Mouse (Mus musculus) neural tube, embryonic 15.5 days (tissue): ENCODE measurements around the gene Armc10. TPM values are rescaled to one million over a fixed set of nuclear protein-coding genes. Genes with fewer than 3 reads are reported as not detected.
"Not testable (repeated sequence)": the region's sequence is repeated elsewhere in the genome, so short reads cannot be mapped to it uniquely, and the experiment has no call there.

Experiments
- ATAC-seq: fragments of 200-750 bp; cut with Nextera tagmentation; 2 replicates; pipeline ENCODE4 v1.8.0; 2017; ENCODE audit warnings: mild to moderate bottlenecking, moderate TSS enrichment, moderate library complexity; ENCODE audit not compliant: low FRiP score
- H3K27ac ChIP-seq: fragments of 300-500 bp; sonication (generic); replicated peaks from 2 replicates; pipeline ENCODE4 v1.5.1; 2015; ENCODE audit warnings: mild to moderate bottlenecking, inconsistent platforms
- H3K27me3 ChIP-seq: fragments of 300-500 bp; sonication (generic); replicated peaks from 2 replicates; pipeline ENCODE4 v1.6.1; 2015; ENCODE audit warnings: inconsistent platforms
- H3K36me3 ChIP-seq: fragments of 300-500 bp; sonication (generic); 2 replicates; pipeline ENCODE4 v1.6.1; 2015; ENCODE audit warnings: inconsistent platforms
- H3K4me1 ChIP-seq: fragments of 300-500 bp; sonication (generic); 2 replicates; pipeline ENCODE4 v1.6.1; 2015; ENCODE audit warnings: inconsistent platforms
- H3K4me2 ChIP-seq: fragments of 300-500 bp; sonication (generic); 2 replicates; pipeline ENCODE4 v1.6.1; 2015; ENCODE audit warnings: inconsistent platforms, mild to moderate bottlenecking, moderate library complexity
- H3K4me3 ChIP-seq: fragments of 300-500 bp; sonication (generic); replicated peaks from 2 replicates; pipeline ENCODE4 v1.5.1; 2015; ENCODE audit warnings: mild to moderate bottlenecking, inconsistent platforms
- H3K9ac ChIP-seq: fragments of 300-500 bp; sonication (generic); replicated peaks from 2 replicates; pipeline ENCODE4 v1.6.1; 2015; ENCODE audit warnings: mild to moderate bottlenecking, inconsistent platforms
- H3K9me3 ChIP-seq: fragments of 300-500 bp; sonication (generic); replicated peaks from 2 replicates; pipeline ENCODE4 v1.6.1; 2016; ENCODE audit warnings: inconsistent platforms
- WGBS: fragments of 180-500 bp; shearing (Covaris S2); methylation state at CpG from one replicate; pipeline ENCODE4 v1.1.7; 2015; ENCODE audit warnings: mixed read lengths; 5-methylcytosine and 5-hydroxymethylcytosine counted together
- polyA plus RNA-seq: library from polyadenylated mRNA; unstranded; fragments of >200 nt; fragmentation: Nextera tagmentation; extraction: Ambion mirVana; gene quantifications from 2 replicates; pipeline ENCODE4 v1.2.1, GENCODE M21; 2015

The Armc10 gene
- polyA plus RNA-seq = 41.3 and 44.2 TPM in 2 replicates

DNA sequence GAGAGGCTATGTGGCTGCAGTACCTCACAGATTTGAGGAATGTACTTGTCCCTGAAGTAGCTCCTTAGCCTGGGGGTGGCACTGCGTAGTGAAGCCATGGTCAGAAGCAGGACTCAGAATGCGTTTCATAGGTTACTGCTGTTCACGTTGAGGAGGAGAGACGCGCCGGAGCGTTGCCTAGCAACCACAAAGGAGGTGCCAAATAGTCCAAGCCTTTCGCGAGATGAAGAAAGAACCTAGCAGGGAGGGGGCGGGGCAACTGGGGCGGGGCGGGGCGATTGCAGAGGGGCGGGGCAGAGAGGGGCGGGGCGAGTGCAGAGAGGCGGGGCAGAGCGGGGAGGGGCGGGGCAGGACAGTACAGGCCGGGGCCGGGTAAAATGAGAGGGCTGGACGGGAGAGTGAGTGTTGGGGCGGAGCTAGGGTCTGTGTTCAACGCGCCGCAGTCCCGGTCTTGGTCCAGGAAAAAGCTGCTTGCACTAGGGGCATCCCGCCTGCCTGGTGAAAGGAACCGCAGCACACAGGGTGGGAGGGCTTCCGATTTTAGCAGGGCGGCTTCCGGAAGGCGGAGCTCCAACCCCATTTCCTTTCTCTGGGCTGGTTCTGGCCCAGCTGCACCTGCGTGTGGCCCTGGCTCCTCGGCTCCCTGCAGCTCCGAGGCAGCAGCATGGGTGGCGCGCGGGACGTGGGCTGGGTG, at the start of gene Armc10, which contains the start of gene Fbxl13:
TSS of gene Armc10 (plus strand) at position 375 of the 694 bp plus-strand sequence.
TSS of gene Fbxl13 (minus strand) at position 196 of the 694 bp plus-strand sequence.
- peak; percentile 98 for ATAC-seq
- Histone ChIP-seq H3K36me3 (peaks cover 26% of the 10 kb centered on the region), H3K9me3 (no peaks in the 10 kb centered on the region), H3K27me3 (no peaks in the 10 kb centered on the region), H3K4me2 (peak within 1 kb of the TSS; percentile 73), H3K4me3 (peak within 1 kb of the TSS; percentile 87), H3K9ac (peak within 1 kb of the TSS; percentile 91), H3K27ac (peak within 1 kb of the TSS; percentile 91), H3K4me1 (peaks cover 25% of the 10 kb centered on the region)
- under 1% methylated on average over 40 of the region's 40 CpGs for WGBS

DNA sequence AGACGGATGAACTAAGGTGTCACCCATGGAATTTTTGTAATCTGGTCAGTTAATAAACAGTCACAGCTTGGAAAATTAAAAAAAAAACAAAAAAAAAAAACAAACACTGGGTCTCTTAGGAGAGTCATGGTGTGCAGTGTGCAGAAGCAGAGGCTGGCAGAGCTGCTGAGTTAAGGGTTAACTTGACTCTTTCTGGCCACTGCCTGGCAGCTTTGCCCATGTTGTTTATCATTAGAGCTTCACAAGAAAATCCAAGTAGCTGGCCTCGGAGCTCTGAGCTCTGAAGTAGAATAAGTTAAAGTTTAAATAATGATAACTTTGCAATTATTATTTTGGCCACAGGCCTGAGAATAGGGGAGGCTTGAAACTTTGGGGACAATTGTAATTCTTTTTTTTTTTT, 46.1 kb upstream of the Armc10 start:
- not testable (repeated sequence) for H3K4me2 ChIP-seq, H3K9ac ChIP-seq, H3K36me3 ChIP-seq, ATAC-seq, H3K4me3 ChIP-seq, H3K4me1 ChIP-seq, H3K9me3 ChIP-seq, H3K27ac ChIP-seq, H3K27me3 ChIP-seq
- WGBS = 87% methylated on average over 2 of the region's 2 CpGs

DNA sequence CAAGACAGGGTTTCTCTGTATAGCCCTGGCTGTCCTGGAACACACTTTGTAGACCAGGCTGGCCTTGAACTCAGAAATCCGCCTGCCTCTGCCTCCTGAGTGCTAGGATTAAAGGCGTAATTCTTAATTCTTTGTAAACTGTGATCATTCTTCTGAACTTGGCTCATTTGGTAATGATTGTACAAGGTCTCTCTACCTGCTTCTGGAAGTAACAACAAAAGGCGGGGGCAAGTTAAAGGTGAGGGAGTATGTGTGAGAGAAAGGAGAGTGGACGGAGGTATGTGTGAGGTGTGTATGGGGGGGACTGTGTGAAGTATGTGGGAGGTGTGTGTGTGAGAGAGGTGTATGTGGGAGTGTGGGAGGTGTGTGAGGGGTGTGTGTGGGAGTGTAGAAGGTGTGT, 45.7 kb upstream of the Armc10 start:
- WGBS = 93% methylated on average over 4 of the region's 4 CpGs
- Histone ChIP-seq H3K4me2 (no peak overlapping the region), H3K9me3 (no peaks in the 10 kb centered on the region), H3K27ac (no peak overlapping the region), H3K27me3 (no peaks in the 10 kb centered on the region), H3K4me1 (no peaks in the 10 kb centered on the region), H3K4me3 (no peak overlapping the region), H3K9ac (no peak overlapping the region), H3K36me3 (no peaks in the 10 kb centered on the region)
- ATAC-seq = no peak

DNA sequence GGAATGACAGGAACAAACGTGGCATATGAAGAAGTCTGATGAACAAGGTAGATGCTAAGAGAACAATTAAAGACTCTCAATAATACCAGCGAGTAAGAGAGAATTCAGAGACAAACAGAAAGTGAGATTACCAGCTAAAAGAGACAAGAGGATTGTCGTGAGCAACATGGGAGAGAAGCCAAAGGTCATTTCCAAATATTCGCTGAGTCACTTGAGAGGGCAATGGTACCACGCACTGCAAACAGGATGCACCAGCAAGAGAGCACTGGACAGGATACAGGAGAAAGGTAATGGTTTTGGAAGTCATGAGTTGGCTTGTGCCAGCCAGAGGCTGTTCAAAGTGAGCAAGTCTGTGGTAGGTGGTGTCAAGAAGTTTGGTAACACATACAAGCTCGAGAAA, 39.7 kb upstream of the Armc10 start:
- Histone ChIP-seq H3K4me1 (no peaks in the 10 kb centered on the region), H3K27me3 (no peaks in the 10 kb centered on the region), H3K36me3 (no peaks in the 10 kb centered on the region), H3K9ac (no peak overlapping the region), H3K27ac (no peak overlapping the region), H3K4me2 (no peak overlapping the region), H3K4me3 (no peak overlapping the region), H3K9me3 (no peaks in the 10 kb centered on the region)
- WGBS = 78% methylated on average over 6 of the region's 6 CpGs
- ATAC-seq = no peak

DNA sequence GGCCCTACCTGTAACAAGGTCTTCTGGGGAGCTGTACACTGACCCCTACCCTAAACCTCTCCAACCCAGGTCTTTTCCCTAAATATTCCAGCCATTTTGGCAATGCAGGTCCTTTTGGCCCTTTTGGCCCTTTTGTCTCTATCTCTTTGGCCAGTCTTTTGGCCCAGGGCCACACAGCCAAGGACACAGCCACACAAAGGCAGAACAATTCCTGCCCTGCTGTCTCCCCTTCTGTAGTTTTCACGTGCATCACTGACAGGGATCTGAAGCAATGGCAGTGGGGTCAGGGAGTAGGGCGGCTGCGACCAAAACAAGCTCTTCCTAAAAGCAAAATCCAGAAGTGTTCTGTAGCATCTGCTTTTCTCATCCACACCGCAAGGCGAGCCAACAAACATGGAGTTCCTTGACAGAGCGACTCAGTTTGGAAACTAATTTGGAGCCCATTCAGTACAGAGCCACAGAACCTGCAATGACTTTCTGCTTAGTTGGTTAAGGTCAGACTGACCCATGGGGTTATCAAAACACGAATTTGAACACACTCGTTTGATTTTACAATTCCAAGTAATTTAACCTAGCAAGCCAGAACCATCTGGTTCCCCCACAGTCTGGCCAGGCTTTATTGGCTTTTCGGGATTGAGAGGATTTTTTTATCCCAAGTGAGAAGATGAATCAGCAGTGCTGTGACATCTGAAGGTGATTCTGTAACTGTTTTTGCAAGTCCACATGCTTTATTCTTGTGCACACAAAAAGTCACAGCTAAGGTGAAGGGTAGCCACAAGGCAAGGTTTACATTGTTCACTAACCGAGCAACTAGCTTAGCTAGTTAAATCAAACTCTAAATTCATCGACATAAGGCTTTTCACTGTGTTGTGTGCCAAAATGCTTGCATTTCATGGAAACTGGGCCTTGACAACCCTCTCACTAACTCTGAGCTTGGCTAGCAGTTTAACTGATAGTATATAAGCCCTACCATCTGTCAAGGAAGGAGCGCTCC, 37.0 kb upstream of the Armc10 start:
- Histone ChIP-seq H3K27ac (no peak overlapping the region), H3K9me3 (no peaks in the 10 kb centered on the region), H3K36me3 (no peaks in the 10 kb centered on the region), H3K4me2 (no peak overlapping the region), H3K4me1 (no peaks in the 10 kb centered on the region), H3K27me3 (no peaks in the 10 kb centered on the region), H3K9ac (no peak overlapping the region), H3K4me3 (no peak overlapping the region)
- WGBS = 69% methylated on average over 12 of the region's 12 CpGs
- ATAC-seq = no peak

DNA sequence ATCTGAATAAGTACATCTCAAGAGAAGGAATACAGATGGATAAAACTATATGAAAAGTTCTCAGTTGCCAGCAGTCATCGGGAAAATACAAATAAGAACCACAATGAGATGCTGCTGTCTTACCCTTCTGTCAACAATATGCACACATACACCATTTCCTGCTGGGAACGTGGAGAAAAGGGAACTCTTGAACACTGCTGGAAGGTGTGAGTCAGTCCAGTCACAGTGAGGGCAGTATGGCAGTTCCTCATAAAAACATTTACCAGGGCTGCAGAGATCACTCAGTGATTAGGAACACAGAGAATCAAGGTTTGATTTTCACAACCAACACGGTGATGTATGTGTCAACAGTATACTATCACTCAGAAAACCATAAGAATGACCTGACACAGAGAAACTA, 34.6 kb upstream of the Armc10 start:
- Histone ChIP-seq H3K27ac (no peak overlapping the region), H3K27me3 (no peaks in the 10 kb centered on the region), H3K4me2 (no peak overlapping the region), H3K4me1 (no peaks in the 10 kb centered on the region), H3K9me3 (no peaks in the 10 kb centered on the region), H3K4me3 (no peak overlapping the region), H3K36me3 (no peaks in the 10 kb centered on the region), H3K9ac (no peak overlapping the region)
- whole genome bisulfite sequencing = 80% methylated on average over 3 of the region's 3 CpGs
- ATAC-seq = no peak

DNA sequence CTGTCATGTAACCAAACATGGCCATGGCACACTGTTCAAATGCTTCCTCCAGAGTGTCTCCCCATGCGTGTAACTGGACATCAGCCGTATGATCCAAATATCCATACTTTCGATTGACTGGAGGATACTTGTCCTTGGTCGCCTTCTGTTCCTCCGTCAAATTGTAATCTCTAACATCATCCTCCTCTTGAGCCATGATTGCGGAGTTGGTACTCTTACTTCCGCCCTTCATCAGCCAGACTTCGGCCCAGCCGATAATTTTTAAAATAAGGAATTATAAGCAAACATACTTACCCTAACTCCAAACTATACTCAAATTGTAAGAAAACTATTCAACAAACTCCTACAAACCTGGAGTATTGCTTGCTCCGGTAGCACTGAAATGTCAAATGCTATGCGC, 31.3 kb upstream of the Armc10 start:
- H3K4me3 ChIP-seq, H3K4me1 ChIP-seq, H3K27ac ChIP-seq, H3K27me3 ChIP-seq, H3K36me3 ChIP-seq, H3K9me3 ChIP-seq, ATAC-seq, H3K4me2 ChIP-seq, H3K9ac ChIP-seq: not testable (repeated sequence)
- 98% methylated on average over 11 of the region's 11 CpGs for WGBS

DNA sequence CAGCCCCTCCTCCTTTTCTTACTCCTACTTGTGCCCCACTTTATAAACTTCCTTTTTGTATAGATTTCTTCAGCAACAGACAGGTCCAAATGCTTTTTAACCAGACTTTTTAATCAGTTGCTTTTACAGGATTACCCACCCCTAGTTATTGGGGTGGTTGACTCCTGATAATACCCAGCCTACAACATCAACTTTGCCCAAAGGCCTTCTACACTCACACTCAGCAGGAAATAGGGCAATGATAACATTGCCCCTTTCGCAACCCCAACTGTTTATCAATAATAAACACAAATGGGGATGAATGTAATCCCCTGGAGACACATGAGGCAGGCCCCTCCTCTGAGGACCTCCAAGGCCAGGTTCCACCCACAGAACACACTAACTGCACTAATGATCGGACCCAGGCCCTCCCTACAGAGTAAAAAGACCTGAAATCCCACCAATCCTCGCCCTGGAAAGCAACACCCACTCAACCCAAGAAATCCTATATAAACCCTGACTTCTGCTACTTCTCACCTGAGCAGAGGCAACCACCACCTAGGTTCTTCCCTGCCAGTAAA, 29.1 kb upstream of the Armc10 start:
- no peak overlapping the region for H3K4me2 ChIP-seq
- H3K9me3 ChIP-seq = no peaks in the 10 kb centered on the region
- H3K4me3 ChIP-seq = no peak overlapping the region
- H3K27me3 ChIP-seq = no peaks in the 10 kb centered on the region
- no peaks in the 10 kb centered on the region for H3K4me1 ChIP-seq
- no peak for ATAC-seq
- H3K27ac ChIP-seq = no peak overlapping the region
- no peaks in the 10 kb centered on the region for H3K36me3 ChIP-seq
- no peak overlapping the region for H3K9ac ChIP-seq
- 73% methylated on average over 3 of the region's 3 CpGs for WGBS

DNA sequence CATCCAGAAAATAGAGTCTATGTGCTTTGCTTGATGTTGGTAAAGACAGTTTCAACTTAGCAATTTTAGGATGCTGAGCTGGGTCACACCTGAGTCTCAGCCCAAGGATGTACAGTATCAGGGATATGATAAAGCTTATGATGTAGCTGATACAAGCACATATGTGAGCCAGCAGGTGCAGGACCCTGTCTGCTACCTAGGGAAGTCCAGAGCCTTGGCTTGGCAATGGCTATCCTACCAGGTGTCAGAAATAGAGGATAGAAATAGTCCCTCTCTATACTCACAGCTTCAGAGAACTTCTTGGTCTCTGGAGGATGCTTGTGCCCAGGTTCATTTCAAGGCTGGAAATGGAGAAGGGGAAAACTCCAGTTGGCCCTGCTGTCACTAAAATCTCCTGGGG, 19.7 kb upstream of the Armc10 start:
- Histone ChIP-seq H3K4me3 (no peak overlapping the region), H3K4me1 (no peaks in the 10 kb centered on the region), H3K9me3 (no peaks in the 10 kb centered on the region), H3K36me3 (no peaks in the 10 kb centered on the region), H3K27ac (no peak overlapping the region), H3K9ac (no peak overlapping the region), H3K4me2 (no peak overlapping the region), H3K27me3 (no peaks in the 10 kb centered on the region)
- ATAC-seq = no peak

DNA sequence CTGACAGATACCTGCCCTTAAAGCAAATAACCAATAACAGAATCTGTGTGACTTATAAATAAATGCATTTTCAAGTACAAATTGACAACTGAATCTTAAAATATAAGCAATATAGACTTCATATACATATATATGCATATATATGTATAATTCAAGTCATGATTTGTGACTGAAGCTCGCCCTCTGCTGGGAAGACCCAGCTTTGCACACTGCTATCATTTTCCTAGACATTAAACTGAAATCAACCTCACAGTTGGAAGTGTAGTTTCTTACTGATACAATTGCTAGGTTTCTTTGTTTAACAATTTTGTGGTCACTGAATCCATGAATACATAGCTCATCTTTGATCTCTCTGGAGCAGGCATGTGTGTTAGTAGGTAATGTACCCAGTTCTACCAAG, 4.7 kb upstream of the Armc10 start:
- peaks cover 7% of the 10 kb centered on the region for H3K4me1 ChIP-seq
- no peak for ATAC-seq
- no peaks in the 10 kb centered on the region for H3K27me3 ChIP-seq
- H3K36me3 ChIP-seq = no peaks in the 10 kb centered on the region
- no peak overlapping the region for H3K4me3 ChIP-seq
- H3K4me2 ChIP-seq = no peak overlapping the region
- H3K27ac ChIP-seq = no peak overlapping the region
- H3K9me3 ChIP-seq = no peaks in the 10 kb centered on the region
- no peak overlapping the region for H3K9ac ChIP-seq
- WGBS = 13% methylated on average over 1 of the region's 1 CpGs

DNA sequence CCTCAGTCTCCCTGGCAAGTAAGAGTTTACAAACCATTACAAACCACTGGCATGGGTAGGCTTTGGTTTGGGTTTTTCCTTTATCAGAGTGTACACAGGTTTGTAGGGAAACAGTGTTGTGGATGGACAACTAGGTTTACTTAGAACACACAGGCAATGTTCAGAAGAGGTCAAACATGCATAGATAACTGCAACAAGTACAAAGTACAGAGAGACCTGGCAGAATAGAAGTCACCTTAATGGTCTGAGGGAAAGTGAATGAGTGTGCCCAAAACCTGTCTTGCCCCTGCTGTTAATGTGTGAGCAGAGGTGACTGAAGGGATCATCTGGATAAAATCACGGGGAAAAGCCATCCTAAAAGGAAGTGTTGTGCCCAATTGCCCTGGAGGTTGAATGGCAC, 2.0 kb upstream of the Armc10 start:
- H3K4me2 ChIP-seq = no peak overlapping the region
- 39% methylated on average over 1 of the region's 1 CpGs for WGBS
- peaks cover 6% of the 10 kb centered on the region; the same call in 1 of the 2 replicates for H3K36me3 ChIP-seq
- H3K27me3 ChIP-seq = no peaks in the 10 kb centered on the region
- H3K9me3 ChIP-seq = no peaks in the 10 kb centered on the region
- no peak overlapping the region for H3K9ac ChIP-seq
- H3K4me1 ChIP-seq = peaks cover 25% of the 10 kb centered on the region
- H3K4me3 ChIP-seq = no peak overlapping the region
- H3K27ac ChIP-seq = no peak overlapping the region
- ATAC-seq = no peak
